ENCODE assay signal across 13 mouse cellular contexts in the genomic region with DNA sequence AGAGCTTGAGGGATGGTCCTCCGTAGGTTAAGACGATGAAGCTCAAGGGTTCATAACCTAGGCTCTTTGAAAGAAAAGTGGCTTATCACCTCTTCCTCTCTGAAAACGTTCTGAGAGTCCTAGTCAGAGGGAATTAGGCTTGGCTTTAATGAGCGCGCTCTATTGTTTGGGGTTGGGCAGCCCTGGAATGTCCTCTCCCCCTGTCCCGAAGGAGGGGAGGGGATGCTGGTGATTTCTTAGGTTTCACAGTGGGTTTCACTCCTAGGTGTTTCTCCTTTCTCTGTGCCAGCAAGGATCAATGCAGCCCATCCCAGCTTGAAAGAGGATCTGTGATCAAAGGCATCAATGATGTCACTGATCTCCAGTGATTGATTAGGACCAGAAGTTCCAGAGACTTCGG. TPM values are rescaled to one million over a fixed set of nuclear protein-coding genes. Genes with fewer than 3 reads are reported as not detected.
DNase-seq lines count a peak whose midpoint lies in the region; ATAC-seq and TF ChIP-seq lines count a peak whose summit lies in the region.
"Had no signal": no experiment of that assay in that cellular context is flagged by ENCODE, and none has a peak within 500 bp of the region (broad histone marks: within the 10 kb centered on the region; RNA-seq: fewer than 3 reads in every experiment).

No protein-coding gene starts in this region.

- peak; percentile 64 for DNase-seq in brain, embryonic 14.5 days (ENCODE audit: low read depth)
- DNase-seq in right cerebral cortex, postnatal 4 days = no peak
- DNase-seq in urinary bladder, postnatal 4 days (ENCODE audit: low spot score in 2 of 2) = no peak
- no peak for DNase-seq in spleen, postnatal 4 days (ENCODE audit: low spot score in 2 of 2)
- DNase-seq: kidney, adult 8-10 months; thymus, postnatal 36 days had no signal

- H3K4me1 ChIP-seq in hindbrain, embryonic 12.5 days = peaks cover 29% of the 10 kb centered on the region
- no peaks in the 10 kb centered on the region for H3K4me1 ChIP-seq in hindbrain, embryonic 16.5 days (ENCODE audit: control insufficient read depth, insufficient read depth, low read depth, low read length)
- peaks cover 66% of the 10 kb centered on the region for H3K4me1 ChIP-seq in forebrain, embryonic 12.5 days
- peaks cover 41% of the 10 kb centered on the region for H3K4me1 ChIP-seq in midbrain, embryonic 13.5 days (replicated peaks)
- H3K4me1 ChIP-seq: heart, embryonic 15.5 days had no signal

- ATAC-seq in hindbrain, embryonic 12.5 days (ENCODE audit: low FRiP score) = 0 out of 2 replicates have a peak, but pooled peaks have one; percentile 14
- no peak for ATAC-seq in hindbrain, embryonic 16.5 days
- ATAC-seq in forebrain, embryonic 12.5 days (ENCODE audit: low FRiP score) = peak; percentile 66; the same call in 1 of the 2 replicates
- no peak for ATAC-seq in midbrain, embryonic 13.5 days
- ATAC-seq: Patski had no signal

- H3K9ac ChIP-seq in hindbrain, embryonic 12.5 days = no peak overlapping the region
- no peak overlapping the region for H3K9ac ChIP-seq in hindbrain, embryonic 16.5 days (ENCODE audit: low read depth, low read length)
- no peak overlapping the region for H3K9ac ChIP-seq in forebrain, embryonic 12.5 days
- no peak overlapping the region for H3K9ac ChIP-seq in midbrain, embryonic 13.5 days (replicated peaks)
- H3K9ac ChIP-seq: heart, embryonic 15.5 days had no signal

- no peak overlapping the region for H3K27ac ChIP-seq in hindbrain, embryonic 12.5 days
- H3K27ac ChIP-seq in hindbrain, embryonic 16.5 days (ENCODE audit: low read depth, low read length) = no peak overlapping the region
- H3K27ac ChIP-seq in forebrain, embryonic 12.5 days = no peak overlapping the region
- H3K27ac ChIP-seq in midbrain, embryonic 13.5 days = 0 out of 2 replicates have a peak overlapping the region, but pooled peaks have one; percentile 32
- H3K27ac ChIP-seq: heart, embryonic 15.5 days; left cerebral cortex, adult 2 months had no signal

- TF ChIP-seq POLR2A in brain, embryonic 14.5 days (IDR thresholded peaks at IDR 0.05; ENCODE audit: borderline replicate concordance, extremely low read depth, insufficient read depth, insufficient read length, poor library complexity, severe bottlenecking) = no peak

- no peak overlapping the region for H3K4me3 ChIP-seq in hindbrain, embryonic 12.5 days
- no peak overlapping the region for H3K4me3 ChIP-seq in hindbrain, embryonic 16.5 days (ENCODE audit: low read length)
- no peak overlapping the region for H3K4me3 ChIP-seq in forebrain, embryonic 12.5 days (replicated peaks)
- no peak overlapping the region for H3K4me3 ChIP-seq in midbrain, embryonic 13.5 days (replicated peaks)
- H3K4me3 ChIP-seq: heart, embryonic 15.5 days; left cerebral cortex, adult 2 months had no signal

- peak overlapping the region; percentile 30 for H3K4me2 ChIP-seq in hindbrain, embryonic 12.5 days (replicated peaks)
- H3K4me2 ChIP-seq in hindbrain, embryonic 16.5 days (ENCODE audit: low read length) = no peak overlapping the region
- peak overlapping the region; percentile 8; the same call in 1 of the 2 replicates for H3K4me2 ChIP-seq in forebrain, embryonic 12.5 days
- peak overlapping the region; percentile 18 for H3K4me2 ChIP-seq in midbrain, embryonic 13.5 days (replicated peaks)
- H3K4me2 ChIP-seq: heart, embryonic 15.5 days had no signal

- no peak for TF ChIP-seq CTCF in brain, embryonic 14.5 days (IDR thresholded peaks at IDR 0.05; ENCODE audit: borderline replicate concordance, extremely low read depth, insufficient read depth, insufficient read length)

- WGBS in hindbrain, embryonic 12.5 days = 7% methylated on average over 7 of the region's 7 CpGs
- 18% methylated on average over 7 of the region's 7 CpGs for WGBS in hindbrain, embryonic 16.5 days
- WGBS in forebrain, embryonic 12.5 days = 5% methylated on average over 7 of the region's 7 CpGs
- 3% methylated on average over 7 of the region's 7 CpGs for WGBS in midbrain, embryonic 13.5 days

- H3K36me3 ChIP-seq in hindbrain, embryonic 12.5 days = no peaks in the 10 kb centered on the region
- no peaks in the 10 kb centered on the region for H3K36me3 ChIP-seq in hindbrain, embryonic 16.5 days (ENCODE audit: control insufficient read depth, insufficient read depth, low read length)
- H3K36me3 ChIP-seq in forebrain, embryonic 12.5 days (replicated peaks) = no peaks in the 10 kb centered on the region
- no peaks in the 10 kb centered on the region for H3K36me3 ChIP-seq in midbrain, embryonic 13.5 days
- H3K36me3 ChIP-seq: heart, embryonic 15.5 days had no signal

- no peaks in the 10 kb centered on the region for H3K27me3 ChIP-seq in hindbrain, embryonic 12.5 days
- H3K27me3 ChIP-seq in hindbrain, embryonic 16.5 days (replicated peaks; ENCODE audit: control insufficient read depth, insufficient read depth, low read length) = no peaks in the 10 kb centered on the region
- no peaks in the 10 kb centered on the region for H3K27me3 ChIP-seq in forebrain, embryonic 12.5 days
- H3K27me3 ChIP-seq in midbrain, embryonic 13.5 days = no peaks in the 10 kb centered on the region
- H3K27me3 ChIP-seq: heart, embryonic 15.5 days; Patski had no signal

- H3K9me3 ChIP-seq in hindbrain, embryonic 12.5 days (replicated peaks) = no peaks in the 10 kb centered on the region
- H3K9me3 ChIP-seq in hindbrain, embryonic 16.5 days (ENCODE audit: control insufficient read depth, low read length) = no peaks in the 10 kb centered on the region
- no peaks in the 10 kb centered on the region for H3K9me3 ChIP-seq in forebrain, embryonic 12.5 days
- no peaks in the 10 kb centered on the region for H3K9me3 ChIP-seq in midbrain, embryonic 13.5 days
- H3K9me3 ChIP-seq: heart, embryonic 15.5 days had no signal

RNA-seq across cellular contexts. Expression of a gene that starts 24.3 kb away (rescaled TPM):
- polyA plus RNA-seq in hindbrain, embryonic 12.5 days (2016; fragmentation: Nextera tagmentation; extraction: Ambion mirVana) = 25.8 and 26.9 TPM in 2 replicates
- polyA plus RNA-seq in hindbrain, embryonic 16.5 days (2015; fragmentation: Nextera tagmentation; extraction: Ambion mirVana) = 2.9 and 4.4 TPM in 2 replicates
- polyA plus RNA-seq in brain, embryonic 14.5 days (2012; rRNA removed) = 10.3 and 12.5 TPM in 2 replicates
- 47.2 and 48.2 TPM in 2 replicates for polyA plus RNA-seq in forebrain, embryonic 12.5 days (2016; fragmentation: Nextera tagmentation; extraction: Ambion mirVana)
- 15.8 and 17.6 TPM in 2 replicates for polyA plus RNA-seq in midbrain, embryonic 13.5 days (2015; fragmentation: Nextera tagmentation; extraction: Ambion mirVana)

Comparison
In these comparisons a context has a peak if more than half of its experiments do, and no peak if none do; other contexts are left out.
1. ATAC-seq: peak in hindbrain, embryonic 12.5 days (single experiment) and forebrain, embryonic 12.5 days (single experiment); none in hindbrain, embryonic 16.5 days (single experiment) and midbrain, embryonic 13.5 days (single experiment).